Mouse (Mus musculus): ENCODE measurements around the gene Cdkn3. TPM values are rescaled to one million over a fixed set of nuclear protein-coding genes. Genes with fewer than 3 reads are reported as not detected.

The Cdkn3 gene
- polyA plus RNA-seq (2012; rRNA removed) (22.2 and 23.4 TPM in 2 replicates), polyA plus RNA-seq (2014; fragmentation: Nextera tagmentation; extraction: Ambion mirVana) (44.4 and 46.6 TPM in 2 replicates)

- Histone ChIP-seq H3K4me1 (ENCODE audit: control insufficient read depth, insufficient read depth, low read length) (0 out of 2 replicates have a peak, but pooled peaks cover 6% of the 10 kb centered on the region), H3K27me3 (ENCODE audit: control insufficient read depth, insufficient read depth, low read length) (no peaks in the 10 kb centered on the region), H3K36me3 (ENCODE audit: control insufficient read depth, insufficient read depth, low read length) (peaks cover 10% of the 10 kb centered on the region), H3K27ac (replicated peaks; ENCODE audit: low read depth, low read length) (no peak within 1 kb of the TSS), H3K4me3 (replicated peaks; ENCODE audit: low read length) (peak within 1 kb of the TSS; percentile 72), H3K9me3 (ENCODE audit: control insufficient read depth, low read length) (peaks cover 5% of the 10 kb centered on the region; the same call in 1 of the 2 replicates), H3K9ac (ENCODE audit: low read depth, low read length, severe bottlenecking) (peak within 1 kb of the TSS; percentile 73), H3K4me2 (replicated peaks; ENCODE audit: low read depth, low read length, severe bottlenecking) (peak within 1 kb of the TSS; percentile 88)
- WGBS: under 1% methylated on average over 45 of the region's 54 CpGs
- TF ChIP-seq POLR2A (IDR thresholded peaks at IDR 0.05; ENCODE audit: borderline replicate concordance, extremely low read depth, insufficient read depth, insufficient read length): 0 out of 2 replicates have a peak, but pooled peaks have one; percentile 33
- DNase-seq (ENCODE audit: low spot score): peak; percentile 92
- peak; percentile 100 for ATAC-seq (ENCODE audit: low FRiP score, low read depth)
These were observed at the start of gene Cdkn3 for GRCm38 (mm10) chr14:46760355-46761029. Gene Cdkn3, plus strand, starts transcription at chr14:46760541.

GRCm38 (mm10) chr14:46718483-46718922, 41.8 kb upstream of the Cdkn3 start:
- no peaks in the 10 kb centered on the region for H3K36me3 ChIP-seq (ENCODE audit: control insufficient read depth, insufficient read depth, low read length)
- no peak for TF ChIP-seq POLR2A (IDR thresholded peaks at IDR 0.05; ENCODE audit: borderline replicate concordance, extremely low read depth, insufficient read depth, insufficient read length)
- H3K4me2 ChIP-seq (replicated peaks; ENCODE audit: low read depth, low read length, severe bottlenecking): 0 out of 2 replicates have a peak overlapping the region, but pooled peaks have one; percentile 10
- 14% methylated on average over 12 of the region's 12 CpGs for WGBS
- H3K27ac ChIP-seq (replicated peaks; ENCODE audit: low read depth, low read length): no peak overlapping the region
- DNase-seq (ENCODE audit: low spot score): peak; percentile 67
- H3K9me3 ChIP-seq (ENCODE audit: control insufficient read depth, low read length): no peaks in the 10 kb centered on the region
- peak; percentile 61 for ATAC-seq (ENCODE audit: low FRiP score, low read depth)
- H3K27me3 ChIP-seq (ENCODE audit: control insufficient read depth, insufficient read depth, low read length): no peaks in the 10 kb centered on the region
- no peak overlapping the region for H3K9ac ChIP-seq (ENCODE audit: low read depth, low read length, severe bottlenecking)
- H3K4me3 ChIP-seq (replicated peaks; ENCODE audit: low read length): no peak overlapping the region
- peaks cover 29% of the 10 kb centered on the region for H3K4me1 ChIP-seq (ENCODE audit: control insufficient read depth, insufficient read depth, low read length)

- H3K4me2 ChIP-seq (replicated peaks; ENCODE audit: low read depth, low read length, severe bottlenecking): no peak overlapping the region
- H3K4me3 ChIP-seq (replicated peaks; ENCODE audit: low read length): no peak overlapping the region
- no peak for TF ChIP-seq POLR2A (IDR thresholded peaks at IDR 0.05; ENCODE audit: borderline replicate concordance, extremely low read depth, insufficient read depth, insufficient read length)
- ATAC-seq (ENCODE audit: low FRiP score, low read depth) (no peak; the same call in 1 of the 2 replicates), DNase-seq (ENCODE audit: low spot score) (peak; percentile 45)
- peaks cover 33% of the 10 kb centered on the region for H3K4me1 ChIP-seq (ENCODE audit: control insufficient read depth, insufficient read depth, low read length)
- H3K27me3 ChIP-seq (ENCODE audit: control insufficient read depth, insufficient read depth, low read length): no peaks in the 10 kb centered on the region
- no peak overlapping the region for H3K9ac ChIP-seq (ENCODE audit: low read depth, low read length, severe bottlenecking)
- H3K9me3 ChIP-seq (ENCODE audit: control insufficient read depth, low read length): no peaks in the 10 kb centered on the region
- no peaks in the 10 kb centered on the region for H3K36me3 ChIP-seq (ENCODE audit: control insufficient read depth, insufficient read depth, low read length)
- H3K27ac ChIP-seq (replicated peaks; ENCODE audit: low read depth, low read length): no peak overlapping the region
- 44% methylated on average over 5 of the region's 5 CpGs for WGBS
These were observed 38.3 kb upstream of the Cdkn3 start for GRCm38 (mm10) chr14:46722031-46722430.

- no peak overlapping the region for H3K27ac ChIP-seq (replicated peaks; ENCODE audit: low read depth, low read length)
These were observed 36.5 kb upstream of the Cdkn3 start for GRCm38 (mm10) chr14:46723828-46724227.

GRCm38 (mm10) chr14:46724941-46725340, 35.4 kb upstream of the Cdkn3 start:
- TF ChIP-seq POLR2A (IDR thresholded peaks at IDR 0.05; ENCODE audit: borderline replicate concordance, extremely low read depth, insufficient read depth, insufficient read length): no peak
- ATAC-seq (ENCODE audit: low FRiP score, low read depth): no peak

More at GRCm38 (mm10) chr14:46723828-46724227, 36.5 kb upstream of the Cdkn3 start:
- Histone ChIP-seq H3K9ac (ENCODE audit: low read depth, low read length, severe bottlenecking) (no peak overlapping the region), H3K4me2 (replicated peaks; ENCODE audit: low read depth, low read length, severe bottlenecking) (no peak overlapping the region), H3K4me3 (replicated peaks; ENCODE audit: low read length) (no peak overlapping the region), H3K27me3 (ENCODE audit: control insufficient read depth, insufficient read depth, low read length) (no peaks in the 10 kb centered on the region), H3K9me3 (ENCODE audit: control insufficient read depth, low read length) (no peaks in the 10 kb centered on the region), H3K36me3 (ENCODE audit: control insufficient read depth, insufficient read depth, low read length) (no peaks in the 10 kb centered on the region), H3K4me1 (ENCODE audit: control insufficient read depth, insufficient read depth, low read length) (peaks cover 23% of the 10 kb centered on the region)
- 22% methylated on average over 3 of the region's 3 CpGs for WGBS
- ATAC-seq (ENCODE audit: low FRiP score, low read depth) (peak; percentile 51), DNase-seq (ENCODE audit: low spot score) (peak; percentile 91)
- no peak for TF ChIP-seq POLR2A (IDR thresholded peaks at IDR 0.05; ENCODE audit: borderline replicate concordance, extremely low read depth, insufficient read depth, insufficient read length)

More at GRCm38 (mm10) chr14:46724941-46725340, 35.4 kb upstream of the Cdkn3 start:
- Histone ChIP-seq H3K4me3 (replicated peaks; ENCODE audit: low read length) (no peak overlapping the region), H3K9ac (ENCODE audit: low read depth, low read length, severe bottlenecking) (no peak overlapping the region), H3K9me3 (ENCODE audit: control insufficient read depth, low read length) (no peaks in the 10 kb centered on the region), H3K36me3 (ENCODE audit: control insufficient read depth, insufficient read depth, low read length) (no peaks in the 10 kb centered on the region), H3K27me3 (ENCODE audit: control insufficient read depth, insufficient read depth, low read length) (no peaks in the 10 kb centered on the region), H3K4me2 (replicated peaks; ENCODE audit: low read depth, low read length, severe bottlenecking) (no peak overlapping the region), H3K27ac (replicated peaks; ENCODE audit: low read depth, low read length) (no peak overlapping the region), H3K4me1 (ENCODE audit: control insufficient read depth, insufficient read depth, low read length) (peaks cover 17% of the 10 kb centered on the region)
- DNase-seq (ENCODE audit: low spot score): no peak
- WGBS: 17% methylated on average over 5 of the region's 5 CpGs
